Mouse (Mus musculus): Measurements from ENCODE around the gene C2. TPM values are rescaled to one million over a fixed set of nuclear protein-coding genes. Genes with fewer than 3 reads are reported as not detected.

The C2 gene
- polyA plus RNA-seq, 1 experiment from 2014 or later, result 7.6 TPM

DNA sequence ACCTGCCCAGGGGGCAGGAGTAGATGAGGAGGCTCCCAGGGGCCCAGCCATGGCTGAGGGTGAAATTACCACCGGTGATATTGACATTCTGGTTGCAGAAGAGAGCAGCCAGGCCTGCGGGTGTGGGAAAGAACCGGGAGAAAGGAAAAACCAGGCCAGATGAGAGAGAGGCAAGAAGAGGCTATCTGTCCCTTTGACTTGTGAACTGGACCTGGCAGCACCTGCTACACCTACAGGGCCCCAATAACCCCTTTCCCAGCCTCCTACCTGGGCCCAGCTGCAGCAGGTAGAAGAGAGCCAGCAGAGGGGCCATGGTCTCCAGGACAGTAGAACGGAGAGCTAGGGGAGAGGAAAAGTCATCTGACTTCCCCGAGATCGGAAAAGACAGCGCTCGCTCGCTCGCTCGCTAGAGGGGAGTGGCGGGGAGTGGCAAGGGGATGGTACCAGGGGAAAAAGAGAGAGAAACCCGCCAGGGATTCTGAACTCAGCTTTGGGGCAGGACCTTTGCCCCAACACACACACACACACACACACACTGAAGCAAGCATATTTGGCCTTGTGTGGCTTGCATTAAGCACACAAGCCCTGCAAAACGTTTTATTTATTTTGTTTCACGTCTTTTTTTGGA, 16.3 kb downstream of the C2 start, which contains the start of gene Gm20547:
Gm20547 (minus strand) TSS at position 360 of the 628 bp plus-strand sequence.
- DNase-seq (ENCODE audit: low spot score), result no peak

DNA sequence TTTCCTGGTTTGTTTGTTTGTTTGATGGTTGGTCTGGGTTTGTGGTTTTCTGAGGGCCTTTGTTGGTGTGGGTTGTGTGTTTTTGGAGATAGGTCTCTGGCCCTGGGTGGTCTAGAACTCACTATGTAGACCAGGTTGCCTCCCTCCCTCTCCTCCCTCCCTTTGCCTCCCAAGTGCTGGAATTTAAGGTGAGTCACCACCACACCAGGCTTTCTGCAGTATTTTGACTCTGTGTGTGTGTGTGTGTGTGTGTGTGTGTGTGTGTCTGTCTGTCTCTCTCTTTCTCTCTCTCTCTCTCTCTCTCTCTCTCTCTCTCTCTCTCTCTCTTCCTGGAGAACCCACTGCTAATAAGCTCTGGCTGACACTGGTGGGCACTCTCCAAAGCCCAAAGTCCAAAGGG, 16.9 kb downstream of the C2 start:
- DNase-seq (ENCODE audit: low spot score), result no peak

DNA sequence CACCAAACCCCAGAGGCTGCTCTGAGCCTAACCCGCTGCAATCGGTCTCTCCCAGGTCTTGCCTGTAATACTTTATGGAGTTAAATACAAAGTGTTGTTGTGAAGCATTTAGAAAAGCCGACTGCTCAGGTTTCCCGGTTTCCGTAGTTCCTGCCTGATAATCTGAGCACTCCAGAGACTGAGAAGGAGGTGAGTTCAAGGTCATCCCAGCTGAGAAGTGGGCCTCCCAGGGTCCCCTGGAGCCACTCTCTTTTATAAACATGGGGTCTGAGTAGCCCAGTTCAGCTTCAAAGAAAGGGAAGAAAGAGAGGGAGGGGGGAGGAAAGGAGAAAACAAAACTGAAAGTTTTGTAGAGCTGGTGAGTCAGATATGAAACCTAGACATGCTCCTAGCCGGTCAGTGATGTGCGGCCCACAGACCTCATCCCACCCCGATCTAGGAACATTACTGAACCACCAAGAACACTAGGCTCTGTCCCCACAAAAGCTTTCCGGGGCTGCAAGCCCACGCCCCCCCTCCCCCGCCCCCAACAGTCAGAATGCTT, 18.7 kb downstream of the C2 start, which contains the start of gene Zbtb12:
Zbtb12 (plus strand) TSS at position 148 of the 544 bp plus-strand sequence.
- no peak for DNase-seq (ENCODE audit: low spot score)

DNA sequence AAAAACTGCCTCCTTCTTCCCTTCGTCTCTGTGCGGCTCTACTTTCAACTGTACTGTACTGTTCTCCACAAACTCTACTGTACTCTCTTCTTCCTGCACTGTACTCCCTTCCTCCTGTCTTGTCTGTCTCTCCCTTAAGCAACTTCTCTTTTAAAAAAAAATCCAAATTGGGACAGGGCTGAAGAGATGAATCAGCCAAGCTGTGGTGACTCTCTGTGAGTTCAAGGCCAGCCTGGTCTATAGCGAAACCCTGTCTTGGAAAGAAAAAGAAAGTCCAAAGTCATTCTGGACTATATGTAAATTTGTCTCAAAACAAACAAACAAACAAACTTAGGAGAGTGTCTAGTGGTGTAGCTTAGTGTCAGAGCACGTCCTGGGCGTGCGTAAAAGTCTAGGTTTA, 23.7 kb downstream of the C2 start:
- no peak for DNase-seq (ENCODE audit: low spot score)

DNA sequence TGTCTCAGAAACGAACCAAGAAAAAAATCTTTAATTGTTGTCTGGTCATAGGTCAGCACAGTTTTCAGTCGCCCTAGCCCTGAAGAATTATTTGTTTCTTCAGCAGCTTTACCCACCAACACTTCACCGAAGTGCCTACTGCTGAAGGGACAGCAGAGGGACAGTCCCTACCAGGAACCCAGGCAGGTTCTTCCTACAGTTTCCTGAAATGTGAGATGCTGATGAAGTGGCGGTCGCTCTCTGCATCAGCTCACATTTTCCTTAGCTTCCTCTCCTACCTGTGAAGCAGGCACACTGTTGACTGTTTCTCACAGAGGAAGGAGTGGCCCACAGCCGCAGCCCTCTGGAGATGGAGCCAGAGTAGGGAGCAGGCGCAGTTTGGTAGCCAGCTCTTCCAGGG, 32.1 kb downstream of the C2 start:
- no peak for DNase-seq (ENCODE audit: low spot score)

DNA sequence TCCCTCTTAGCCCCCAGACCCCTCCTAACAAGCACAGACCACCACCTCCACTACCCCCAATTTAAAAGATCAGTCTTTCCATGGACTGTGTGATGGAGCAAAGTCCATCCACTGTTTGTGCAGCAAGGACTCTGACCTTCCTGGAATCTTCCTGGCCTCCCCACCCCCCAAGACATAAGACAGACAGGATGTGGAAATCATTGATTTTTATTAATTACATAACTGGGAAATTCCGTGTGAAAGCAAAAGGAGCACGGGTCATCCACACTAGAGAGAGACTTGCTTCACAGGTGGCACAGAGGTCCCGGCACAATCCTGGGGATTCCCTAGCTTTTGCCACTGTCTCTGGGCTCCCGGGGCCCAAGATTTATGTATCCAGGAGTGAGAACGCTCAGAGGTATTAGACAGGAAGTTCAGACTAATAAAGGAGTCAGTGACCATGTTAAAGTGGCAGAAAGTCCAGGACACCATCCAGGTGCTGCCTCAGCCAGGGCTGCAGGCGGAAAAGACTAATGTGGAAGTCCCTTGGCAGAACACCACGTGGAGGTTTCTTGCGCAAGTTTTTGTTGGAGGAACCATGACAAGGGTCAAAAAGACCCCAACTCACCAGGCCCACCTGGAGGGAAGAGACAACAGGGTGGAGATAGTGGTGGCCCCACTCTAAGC, 35.5 kb downstream of the C2 start, which contains the start of gene Cfb:
Cfb (minus strand) TSS at position 103 of the 666 bp plus-strand sequence.
- DNase-seq (ENCODE audit: low spot score), result no peak

DNA sequence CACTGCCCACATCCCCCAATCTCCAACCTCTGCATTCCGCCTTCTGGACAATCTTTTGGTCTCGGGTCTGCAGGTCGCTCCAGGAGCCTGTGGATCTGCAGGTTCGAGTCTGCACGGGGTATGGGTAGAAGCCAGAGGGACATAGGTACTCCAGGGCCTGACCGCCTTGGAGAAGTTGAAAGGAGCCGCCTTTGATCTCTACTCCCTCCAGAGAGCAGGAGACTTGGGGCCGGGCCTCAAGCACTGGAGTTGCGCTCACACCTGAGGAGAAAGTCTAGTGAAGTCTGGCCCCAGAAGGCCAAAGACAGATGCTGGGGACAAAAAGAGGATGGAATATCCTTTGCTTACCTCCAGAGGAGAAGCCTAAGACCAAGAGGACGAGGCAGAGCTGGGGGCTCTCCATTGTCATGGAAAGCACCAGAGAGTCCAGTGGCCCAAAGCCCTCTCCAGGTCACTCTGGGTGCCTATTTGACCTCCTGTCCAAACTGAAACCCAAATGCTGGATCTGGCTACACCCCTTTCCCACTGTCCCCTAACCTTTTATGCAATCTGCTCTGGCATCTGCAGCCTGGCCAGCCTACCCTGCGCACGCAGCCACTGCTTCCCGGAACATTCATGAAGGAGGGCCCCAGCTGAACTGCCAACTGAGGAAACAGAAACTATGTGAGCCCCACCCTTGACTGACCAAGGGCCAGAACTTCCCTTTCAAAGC, 36.2 kb downstream of the C2 start:
- no peak for DNase-seq (ENCODE audit: low spot score)

DNA sequence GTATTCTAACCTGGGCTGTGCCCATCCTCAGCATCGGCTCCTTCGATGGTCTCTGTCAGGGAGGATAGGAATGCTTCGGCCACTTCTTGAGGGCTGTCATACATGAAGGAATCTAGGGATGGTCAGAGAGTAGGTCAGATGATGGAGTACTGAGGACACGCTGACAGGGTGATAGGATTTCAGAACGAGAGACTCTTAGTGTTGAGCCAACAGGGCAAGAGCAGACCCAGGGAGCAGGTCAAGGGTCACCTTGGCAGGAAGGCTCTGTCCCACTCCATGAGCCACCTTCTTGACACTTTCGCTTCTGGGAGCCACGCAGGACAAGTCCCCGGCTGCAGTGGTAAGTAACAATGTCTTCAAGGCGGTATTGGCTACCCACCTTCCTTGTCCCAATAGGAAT, 37.6 kb downstream of the C2 start:
- DNase-seq (ENCODE audit: low spot score), result no peak

DNA sequence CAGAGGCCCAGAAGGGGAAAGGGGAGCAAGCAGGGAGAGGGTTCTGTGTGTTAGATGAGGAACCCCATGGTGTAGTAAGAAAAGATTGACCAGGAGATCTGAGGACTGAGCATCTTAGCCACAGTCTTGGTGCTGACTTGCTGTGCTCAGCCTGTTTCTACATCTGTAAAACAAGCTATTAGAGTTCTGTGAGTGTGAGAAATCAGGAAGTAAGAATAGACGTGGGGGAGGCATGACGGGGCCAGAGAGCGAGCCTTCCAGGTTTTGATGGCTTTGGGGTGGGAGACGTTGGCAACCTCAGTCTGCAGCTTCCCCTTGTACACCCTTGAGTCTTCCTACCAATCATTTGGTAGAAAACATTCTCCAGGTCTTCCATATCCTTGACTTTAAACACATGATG, 39.4 kb downstream of the C2 start:
- no peak for DNase-seq (ENCODE audit: low spot score)

DNA sequence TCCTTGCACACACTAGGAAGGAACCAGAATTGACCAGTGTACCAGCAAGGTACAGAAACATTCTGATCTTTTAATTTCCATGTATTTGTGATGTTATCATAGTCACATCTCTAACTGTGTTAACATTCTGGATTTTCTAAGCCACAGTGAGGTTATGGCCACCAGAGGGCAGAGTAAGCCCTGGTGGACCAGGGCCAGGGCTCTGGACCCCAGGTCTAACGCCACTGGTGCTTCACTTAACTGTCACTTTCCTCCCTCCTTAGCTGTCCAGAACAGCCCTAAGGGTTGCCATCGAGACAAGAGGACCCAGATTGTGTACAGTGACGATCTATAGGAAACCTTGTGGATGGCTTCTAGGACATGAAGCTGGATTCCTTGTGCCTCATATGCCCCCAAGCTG, 42.2 kb downstream of the C2 start:
- peak; percentile 51 for DNase-seq (ENCODE audit: low spot score)

DNA sequence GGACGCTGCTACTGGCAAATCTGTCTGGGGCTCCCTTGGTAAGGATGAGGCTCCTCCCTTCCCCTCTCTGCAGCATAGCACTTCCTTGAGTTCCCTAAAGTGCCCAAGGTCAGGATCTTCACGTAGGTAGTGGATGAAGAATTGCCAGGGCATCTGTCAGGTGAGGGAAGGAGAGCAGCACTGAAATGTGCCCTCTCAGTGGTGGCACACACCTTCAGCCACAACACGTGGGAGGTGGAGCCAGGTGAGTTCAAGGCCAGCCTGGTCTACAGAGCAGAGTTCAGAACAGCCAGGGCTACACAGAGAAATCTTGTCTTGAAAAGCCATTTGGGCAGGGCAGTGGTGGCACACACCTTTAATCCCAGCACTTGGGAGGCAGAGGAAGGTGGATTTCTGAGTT, 43.3 kb downstream of the C2 start:
- DNase-seq (ENCODE audit: low spot score), result no peak

DNA sequence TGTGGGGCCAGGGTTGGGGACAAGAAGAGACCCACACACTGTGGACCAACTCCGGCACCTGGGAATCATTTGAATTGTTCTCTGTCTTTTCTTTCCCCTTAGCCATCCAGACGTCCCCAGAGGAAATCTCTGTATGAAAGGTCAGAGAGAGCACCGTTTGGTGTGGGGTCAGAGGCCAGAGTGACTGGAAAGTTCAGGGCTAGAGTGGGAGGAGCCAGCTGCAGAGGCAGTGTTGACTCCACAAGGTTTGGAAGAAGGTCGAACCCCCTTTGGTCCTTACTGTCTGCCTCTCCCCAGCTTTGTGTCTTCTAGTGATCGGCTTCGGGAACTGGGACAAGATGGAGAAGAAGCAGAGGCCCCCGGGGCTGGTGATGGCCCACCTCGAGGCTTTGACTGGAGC, 44.6 kb downstream of the C2 start:
- no peak for DNase-seq (ENCODE audit: low spot score)

DNA sequence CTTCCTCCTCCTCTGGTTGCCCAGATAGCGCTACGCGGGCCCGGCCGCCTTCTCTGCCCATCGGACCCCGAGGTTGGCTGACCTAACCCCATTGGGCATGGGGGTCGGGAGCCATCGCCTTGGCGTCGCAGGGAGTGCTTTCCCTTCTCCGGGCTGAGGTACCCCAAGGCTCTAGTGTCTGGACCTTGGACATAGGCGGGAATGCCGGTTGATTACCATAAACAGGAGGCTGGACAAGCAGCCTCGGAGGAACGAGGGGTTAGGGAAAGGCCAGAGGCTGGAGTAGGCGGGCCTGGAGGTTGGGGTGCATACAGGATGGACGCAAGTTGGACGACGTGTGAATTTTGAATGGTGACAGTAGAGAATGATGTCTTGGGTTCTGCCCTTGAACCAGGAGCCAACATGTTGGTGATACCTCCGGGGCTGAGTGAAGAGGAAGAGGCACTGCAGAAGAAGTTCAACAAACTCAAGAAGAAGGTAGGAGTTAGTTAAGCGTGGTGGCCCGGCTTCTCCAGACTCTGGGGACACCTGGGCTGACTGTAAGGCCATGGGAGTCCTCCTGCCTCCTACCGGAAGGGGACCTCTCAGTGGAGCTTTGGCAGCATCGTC, 47.4 kb downstream of the C2 start:
- peak; percentile 14 for DNase-seq (ENCODE audit: low spot score)

DNA sequence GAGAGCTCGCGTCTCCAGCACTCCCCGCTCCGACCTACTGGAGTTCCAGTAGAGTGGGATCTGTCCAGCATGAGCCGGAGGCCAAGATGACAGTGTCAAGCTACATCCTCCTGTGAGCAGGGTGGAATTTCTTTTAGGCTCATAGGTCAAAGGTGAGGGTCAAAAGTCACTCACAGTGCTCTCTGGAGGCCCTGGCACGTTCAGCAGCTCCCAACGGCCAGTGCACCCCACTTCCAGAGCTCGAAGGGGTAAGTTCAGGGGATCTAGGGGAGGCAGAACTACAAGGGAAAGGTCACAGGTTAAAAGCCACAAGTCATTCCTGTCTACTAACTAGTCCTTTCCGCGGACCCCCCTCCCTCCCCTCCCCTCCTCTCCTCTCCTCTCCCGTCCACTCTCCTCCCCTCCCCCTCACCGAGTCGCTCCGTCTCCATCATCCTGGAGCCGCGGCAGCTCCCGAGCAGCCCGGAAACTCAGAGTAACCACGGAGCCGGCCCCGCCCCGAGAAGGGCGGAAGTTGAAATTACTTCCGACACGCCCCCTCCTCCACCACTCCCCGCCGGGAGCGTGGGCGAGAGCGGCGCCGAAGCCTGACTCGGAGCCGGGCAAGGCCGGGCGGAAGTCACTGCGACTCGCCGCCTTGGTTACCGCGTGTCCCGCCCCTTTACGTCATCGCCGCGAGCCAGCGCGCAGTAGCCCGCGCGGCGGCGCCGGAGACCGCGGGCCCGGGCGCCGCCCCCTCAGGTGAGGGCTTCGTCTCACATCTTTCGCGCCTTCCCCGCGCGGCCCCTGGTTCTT, 48.1 kb downstream of the C2 start, which contains the start of the genes Skiv2l and Nelfe:
Skiv2l (minus strand) TSS at position 489 of the 795 bp plus-strand sequence.
Nelfe (plus strand) TSS at position 670 of the 795 bp plus-strand sequence.
- peak; percentile 99 for DNase-seq (ENCODE audit: low spot score)

DNA sequence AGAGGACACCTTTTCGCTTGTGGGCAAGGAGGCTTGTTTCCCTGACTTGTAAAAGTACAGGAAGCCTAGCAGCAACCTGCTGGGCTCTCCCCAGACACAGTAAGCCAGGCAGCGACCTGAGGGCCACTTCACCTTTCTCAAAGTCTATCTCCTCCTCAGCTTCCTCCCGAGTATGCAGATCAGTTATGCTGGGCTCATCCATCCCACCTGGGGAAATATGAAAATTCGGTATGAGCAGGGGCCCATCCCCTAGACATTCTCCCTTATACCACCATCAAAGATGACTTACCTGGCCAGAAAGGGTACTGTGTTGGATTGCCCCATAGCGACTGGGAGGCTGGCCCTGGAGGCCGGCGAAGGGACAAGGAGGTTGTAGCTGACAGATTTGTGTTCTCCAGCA, 50.5 kb downstream of the C2 start:
- DNase-seq (ENCODE audit: low spot score), result no peak

DNA sequence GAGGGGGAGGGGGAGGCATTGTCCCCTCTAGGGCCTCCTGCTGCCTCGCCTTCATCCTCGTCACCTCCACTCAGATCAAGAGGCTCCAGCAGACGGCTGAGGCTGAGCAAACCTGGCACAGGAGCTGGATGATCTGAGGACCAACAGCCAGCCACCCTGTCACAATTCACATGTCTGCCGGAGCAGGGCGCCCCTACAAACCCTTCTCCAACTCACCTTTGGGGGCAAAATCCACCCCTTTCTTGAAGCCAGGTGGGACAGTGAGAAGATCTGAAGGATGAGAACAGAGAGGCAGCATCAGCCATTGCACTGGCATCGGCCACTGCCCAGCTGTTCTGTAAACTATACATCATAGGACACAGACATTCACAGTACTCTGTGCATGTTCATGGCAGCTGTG, 50.9 kb downstream of the C2 start:
- DNase-seq (ENCODE audit: low spot score), result no peak

DNA sequence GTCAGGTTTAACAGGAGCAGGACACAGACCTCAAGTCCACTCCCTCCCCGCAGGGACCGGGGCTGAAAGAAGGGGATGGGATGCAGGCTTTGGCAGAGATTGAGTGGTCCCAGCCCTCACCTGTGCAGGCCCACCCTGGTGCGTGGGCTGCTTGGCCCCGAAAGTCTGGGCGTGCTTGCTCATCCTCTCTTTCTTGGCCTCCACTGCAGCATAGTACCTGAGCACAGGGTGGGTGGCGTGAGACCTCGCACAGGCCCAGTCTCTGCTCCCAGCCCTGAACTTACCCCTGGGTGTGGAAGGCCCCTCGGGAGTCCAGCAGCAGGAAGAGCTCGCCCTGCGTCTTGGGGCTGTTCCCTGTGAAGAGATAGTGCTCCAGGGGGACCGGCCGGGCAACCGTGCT, 53.2 kb downstream of the C2 start:
- no peak for DNase-seq (ENCODE audit: low spot score)

DNA sequence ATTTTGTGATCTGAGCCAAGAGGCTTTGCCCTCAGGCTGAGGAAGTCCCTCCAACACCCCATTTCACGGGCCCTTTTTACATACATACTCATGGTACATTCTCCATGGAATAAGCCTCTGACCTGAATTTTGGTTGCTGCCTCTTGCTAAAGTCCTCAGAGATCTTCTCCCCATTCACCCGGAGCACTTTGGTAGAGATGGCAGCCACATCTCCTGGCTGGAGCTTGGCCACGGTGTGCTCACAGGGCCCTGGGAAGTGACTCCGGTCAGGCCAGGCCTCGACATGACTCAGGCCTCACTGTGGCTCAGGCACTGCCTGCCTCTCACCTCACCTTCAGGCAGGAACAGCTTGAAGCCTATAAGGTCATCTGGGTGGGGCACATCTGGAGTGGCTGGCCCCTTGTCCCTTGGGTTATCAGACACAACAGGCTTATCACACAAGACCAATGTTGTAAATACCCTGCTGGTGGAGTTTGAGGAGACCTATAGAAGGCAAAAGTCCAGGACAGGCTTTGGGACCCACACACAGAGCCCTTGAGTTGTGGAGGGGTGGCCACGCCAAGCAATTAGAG, 57.2 kb downstream of the C2 start:
- DNase-seq (ENCODE audit: low spot score), result no peak

DNA sequence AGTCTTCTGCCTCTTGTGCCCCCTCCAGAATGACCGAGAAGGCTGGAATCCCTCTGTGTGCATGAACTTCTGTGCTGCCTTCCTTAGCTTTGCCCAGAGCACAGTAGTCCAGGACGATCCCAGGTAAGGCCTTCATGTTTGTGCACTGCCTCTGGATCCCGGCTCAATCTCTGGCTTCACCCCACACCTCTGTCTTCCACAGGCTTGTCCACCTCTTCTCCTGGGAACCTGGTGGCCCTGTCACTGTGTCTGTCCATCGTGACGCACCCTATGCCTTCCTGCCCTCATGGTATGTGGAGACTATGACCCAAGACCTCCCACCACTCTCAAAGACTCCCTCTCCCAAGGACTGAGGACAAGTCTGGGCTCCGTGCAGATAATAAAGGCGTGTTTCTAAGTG, 59.3 kb downstream of the C2 start:
- no peak for DNase-seq (ENCODE audit: low spot score)
